Mouse (Mus musculus) brain, embryonic 18.5 days (tissue): ENCODE measurements at regions not wholly inside any gene's neighbourhood (a gene's known extent, or its start where the extent isn't known, plus 50 kb on each side); places are given as distances from the start of the nearest gene placed in this dataset.
A peak's percentile ranks its signal among the peaks of the same experiment; 100 is the strongest.
"Not testable (repeated sequence)": the region's sequence is repeated elsewhere in the genome, so short reads cannot be mapped to it uniquely, and the experiment has no call there.

Experiments
- DNase-seq: peaks from one replicate; pipeline ENCODE4 v3.0.0-alpha.2; 2012; ENCODE audit warnings: low read depth, low spot score

GRCm38 (mm10) chr3:80079801-80080418 lies 195.6 kb downstream of the Fam198b start:
- peak; percentile 74 for DNase-seq

DNA sequence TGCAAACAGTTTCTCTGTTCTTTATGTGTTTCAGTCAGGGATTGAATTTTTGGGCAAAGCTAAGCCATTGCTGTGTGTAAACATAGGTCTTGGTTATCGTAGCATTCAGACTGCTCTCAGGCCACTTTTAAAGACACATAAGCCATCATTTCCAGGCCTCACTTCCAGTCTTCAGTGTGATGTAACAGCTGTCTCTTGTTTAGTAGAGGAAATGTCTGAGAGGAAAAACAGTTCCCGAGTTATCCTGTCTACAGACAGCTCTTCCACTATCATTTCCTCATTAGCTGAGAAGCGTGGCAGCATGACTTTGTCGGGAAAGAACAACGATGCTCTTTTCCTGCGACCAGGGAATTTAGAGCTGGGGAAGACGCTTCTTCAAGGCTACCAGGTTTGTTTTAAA lies 196.9 kb downstream of the Fam198b start:
- DNase-seq: no peak

- no peak for DNase-seq
Measured at GRCm38 (mm10) chr3:80082780-80083519, 198.6 kb downstream of the Fam198b start.

- DNase-seq: peak; percentile 22
Measured at GRCm38 (mm10) chr3:80084168-80084567, 199.8 kb downstream of the Fam198b start.

DNA sequence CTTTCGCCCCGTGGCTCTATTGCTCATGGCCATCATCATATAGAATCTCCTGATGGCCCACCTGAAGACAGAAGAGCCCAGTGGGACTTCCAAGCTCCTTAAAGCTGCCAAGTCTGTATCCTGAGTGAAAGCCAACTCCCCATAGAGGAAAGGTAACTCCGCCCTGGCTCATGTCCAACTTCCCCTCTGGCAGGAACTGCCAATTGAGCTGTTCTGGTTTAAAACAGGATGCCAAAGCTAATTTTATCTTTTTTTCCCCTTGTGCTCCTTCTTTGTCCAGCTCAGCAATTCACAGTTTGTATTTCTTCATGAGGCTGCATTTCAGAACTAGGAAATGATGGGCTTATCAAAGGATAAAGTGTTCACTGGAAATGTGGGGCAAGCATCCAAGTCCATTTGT lies 215.3 kb downstream of the Fam198b start:
- no peak for DNase-seq

- no peak for DNase-seq
Measured at GRCm38 (mm10) chr3:80120177-80120736, 235.9 kb downstream of the Fam198b start.

DNA sequence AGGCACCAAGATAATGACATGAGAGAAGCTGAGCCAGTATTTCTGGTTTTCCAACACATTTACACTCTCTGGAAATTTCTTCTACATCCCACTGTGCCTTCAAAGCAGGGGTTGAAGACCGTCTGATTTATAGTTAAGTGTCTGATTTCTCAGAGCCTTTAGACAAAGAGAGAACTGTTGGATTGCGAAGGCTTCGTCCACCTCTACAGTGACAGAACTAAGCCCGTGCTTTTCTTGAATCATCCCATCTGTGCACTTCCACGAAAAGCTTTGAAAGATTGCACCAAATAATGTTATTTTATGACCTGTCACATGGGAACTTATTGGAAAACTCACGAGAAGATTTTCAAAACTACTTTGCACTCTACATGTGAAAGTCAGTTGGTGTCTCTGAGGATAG lies 239.3 kb downstream of the Fam198b start:
- no peak for DNase-seq

GRCm38 (mm10) chr3:80124621-80125020 lies 240.3 kb downstream of the Fam198b start:
- DNase-seq: no peak

DNA sequence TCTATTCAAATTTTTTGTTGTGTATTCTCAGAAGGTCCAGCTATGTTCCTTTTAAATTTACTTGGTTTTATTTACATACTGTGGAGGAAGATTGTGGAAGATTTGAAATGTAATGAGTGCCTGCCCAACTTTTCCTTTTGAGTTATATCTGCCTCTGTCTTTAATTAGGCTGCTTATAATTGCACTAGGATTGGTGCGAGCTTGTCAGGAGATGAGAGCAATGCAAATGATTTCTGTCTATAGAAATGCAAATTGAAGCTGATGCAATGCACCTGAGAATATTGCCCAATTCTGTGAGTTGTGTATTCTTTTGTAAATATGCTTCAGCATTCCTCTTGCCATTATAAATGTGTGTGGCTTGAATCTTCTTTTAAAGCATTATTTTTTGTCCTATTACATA lies 257.4 kb downstream of the Fam198b start:
- DNase-seq: no peak

- no peak for DNase-seq
Measured at GRCm38 (mm10) chr3:80160473-80160872, 276.1 kb downstream of the Fam198b start.

DNA sequence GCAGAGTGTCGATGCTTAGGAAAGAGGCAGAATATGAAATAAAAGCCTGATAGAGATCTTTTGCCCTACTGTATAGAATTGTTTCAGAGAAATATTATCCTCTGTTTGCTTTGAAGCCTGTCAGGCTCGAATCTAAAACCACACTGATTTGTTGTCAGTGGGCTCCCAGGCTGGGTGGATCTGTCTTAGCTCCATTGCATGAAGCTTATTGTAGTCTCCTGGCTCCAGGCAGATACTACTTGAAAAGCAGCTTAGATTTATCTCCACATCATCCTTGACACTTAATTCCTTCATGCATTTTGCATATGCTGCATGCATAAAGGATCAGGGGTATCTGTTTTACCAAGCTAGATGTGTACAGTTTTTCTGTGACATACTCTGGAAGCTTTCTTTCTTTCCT lies 297.4 kb downstream of the Fam198b start:
- no peak for DNase-seq

GRCm38 (mm10) chr3:80182161-80182560 lies 297.8 kb downstream of the Fam198b start:
- DNase-seq: not testable (repeated sequence)

DNA sequence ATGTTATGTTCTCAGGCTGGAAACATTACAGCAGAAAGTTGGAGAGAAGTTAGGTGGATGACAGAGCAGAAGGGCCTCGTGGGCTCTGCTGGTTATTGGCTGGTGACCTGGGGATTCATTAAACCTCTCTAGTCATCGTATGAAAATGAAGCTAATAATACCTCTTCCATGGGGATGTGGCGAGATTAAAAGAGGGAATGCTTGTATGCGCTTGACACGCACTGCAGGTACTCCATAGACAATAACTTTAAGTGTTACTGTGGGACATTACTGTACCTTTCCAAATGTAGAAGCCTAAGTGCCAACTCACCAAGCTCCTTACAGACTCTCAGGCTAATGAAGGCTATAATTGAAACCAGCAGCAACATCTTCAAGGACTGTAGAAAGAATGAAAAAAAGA lies 303.1 kb downstream of the Fam198b start:
- DNase-seq: no peak

DNA sequence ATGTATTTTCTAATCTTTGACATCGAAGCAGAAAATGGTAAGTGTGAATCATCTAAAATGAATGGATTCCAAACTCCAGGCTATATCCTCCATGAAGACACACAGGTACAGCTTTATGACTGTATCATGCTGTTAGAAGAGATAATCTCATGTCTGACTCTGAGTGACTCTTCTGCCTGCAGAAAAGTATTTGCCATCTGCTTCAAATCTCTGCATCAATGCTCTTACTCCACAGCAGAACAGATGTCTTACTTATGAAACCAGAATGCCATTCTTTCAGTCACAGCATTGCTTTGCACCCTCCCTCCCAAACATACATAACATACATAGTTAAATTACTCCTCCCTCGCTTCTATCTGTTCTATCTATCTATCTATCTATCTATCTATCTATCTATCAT lies 316.6 kb downstream of the Fam198b start:
- DNase-seq: no peak

DNA sequence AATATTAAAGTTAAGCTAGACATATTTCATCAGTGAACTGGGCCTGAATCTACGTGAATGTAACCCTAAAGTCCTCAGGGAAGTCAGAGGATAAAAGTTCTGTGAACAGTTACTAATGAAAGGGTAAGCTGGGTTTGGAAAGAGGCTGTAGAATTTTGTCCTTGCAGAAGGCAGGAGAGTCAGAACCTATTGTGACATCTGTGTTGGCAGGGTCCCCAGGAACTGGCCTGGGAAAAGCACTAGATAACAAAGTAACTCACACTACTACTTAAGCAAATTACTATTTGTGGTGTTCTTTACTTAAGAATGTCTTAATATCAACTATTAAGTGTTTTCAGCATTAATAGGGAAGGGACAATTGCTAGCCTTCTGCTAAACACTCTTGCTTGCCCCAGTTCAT lies 320.5 kb downstream of the Fam198b start:
- DNase-seq: no peak

DNA sequence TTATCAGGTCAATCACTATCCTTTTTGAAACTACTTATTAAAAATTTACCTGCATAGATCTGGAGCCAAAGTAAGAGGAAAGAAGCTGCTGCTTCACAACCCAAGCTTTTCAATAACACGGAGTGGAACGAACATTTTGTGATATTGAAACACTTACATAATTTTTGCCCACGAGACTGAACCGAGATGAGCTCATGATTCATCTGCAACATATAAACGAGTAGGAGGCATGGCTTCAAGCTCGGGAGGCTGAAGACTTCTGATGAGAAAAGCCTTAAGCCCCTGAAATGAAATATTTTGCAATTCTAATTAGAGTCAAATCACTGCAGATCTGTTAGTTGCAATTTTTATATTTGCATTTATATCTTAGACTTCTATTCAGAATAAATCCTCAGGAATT lies 321.0 kb downstream of the Fam198b start:
- no peak for DNase-seq

DNA sequence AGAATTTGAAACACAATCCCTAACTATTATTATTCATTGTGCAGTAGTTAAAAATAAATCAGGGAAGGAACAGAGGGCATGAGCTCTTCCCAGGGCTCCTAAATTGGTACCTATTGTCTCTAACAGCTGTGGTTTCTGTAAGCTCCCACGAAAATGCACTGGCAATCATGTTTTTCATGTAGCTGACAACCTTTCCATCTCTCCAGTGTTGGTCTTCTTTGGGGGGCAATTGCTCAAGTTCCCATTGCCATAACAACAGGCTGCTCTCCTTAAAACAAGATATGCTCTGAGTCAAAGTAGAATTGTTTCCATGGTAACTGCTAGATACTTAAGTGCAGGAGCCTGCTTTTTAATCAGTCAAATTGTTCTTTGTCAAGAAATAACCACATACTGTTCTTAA lies 322.7 kb downstream of the Fam198b start:
- DNase-seq: peak; percentile 58

GRCm38 (mm10) chr3:80208028-80208427 lies 323.7 kb downstream of the Fam198b start:
- DNase-seq: no peak

DNA sequence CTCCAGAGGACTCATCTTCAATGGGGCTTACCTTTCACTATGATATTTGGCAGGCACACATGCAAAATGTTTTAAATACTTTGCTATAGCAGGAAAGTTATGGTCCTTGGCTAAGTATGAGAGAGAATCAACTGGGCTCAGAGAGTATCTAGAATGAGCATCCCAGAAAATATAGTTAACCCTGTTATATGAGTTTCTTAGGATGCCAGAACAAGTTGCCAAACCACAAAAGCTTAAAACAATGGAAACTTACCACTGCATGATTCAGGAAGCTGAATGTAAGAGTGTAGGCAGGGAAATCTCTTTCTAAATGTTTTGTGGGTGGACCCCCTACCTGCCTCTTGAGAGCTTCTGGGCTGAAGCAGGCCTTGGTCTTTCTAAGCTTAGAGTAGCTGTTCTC lies 325.3 kb downstream of the Fam198b start:
- no peak for DNase-seq

- DNase-seq: no peak
Measured at GRCm38 (mm10) chr3:80211323-80212109, 327.2 kb downstream of the Fam198b start.

GRCm38 (mm10) chr3:80248611-80249010 lies 364.3 kb downstream of the Fam198b start:
- DNase-seq: no peak

DNA sequence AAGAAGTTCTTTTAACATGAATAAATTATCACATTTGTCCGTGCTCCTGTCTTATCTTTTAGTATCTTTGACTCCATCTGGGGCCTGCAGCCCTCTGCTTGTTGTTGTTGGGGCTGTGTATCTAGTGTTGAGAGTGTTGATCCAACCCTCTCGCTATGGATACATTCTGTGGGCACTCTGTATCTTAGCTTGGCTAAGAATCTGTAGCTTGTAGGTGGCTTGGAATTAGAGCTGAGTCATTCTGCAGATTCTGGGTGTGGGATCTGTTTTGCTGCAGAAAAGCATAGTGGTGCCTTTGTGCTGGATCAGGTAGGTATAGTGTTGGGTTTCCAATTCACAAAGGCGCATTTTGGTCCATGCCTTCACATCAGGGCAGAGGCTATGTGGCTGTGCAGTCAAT lies 365.6 kb downstream of the Fam198b start:
- no peak for DNase-seq
